Mouse (Mus musculus) heart, embryonic 16.5 days (tissue): ENCODE measurements at regions not wholly inside any gene's neighbourhood (a gene's known extent, or its start where the extent isn't known, plus 50 kb on each side); places are given as distances from the start of the nearest gene placed in this dataset.

Source experiments
- ATAC-seq: fragments of 200-750 bp; cut with Nextera tagmentation; replicated peaks from 2 replicates; pipeline ENCODE4 v1.8.0; 2017; ENCODE audit warnings: moderate number of reproducible peaks; ENCODE audit not compliant: insufficient read depth, low FRiP score; ENCODE audit errors: extremely low read depth
- H3K27ac ChIP-seq: fragments of 300-500 bp; sonication (generic); 2 replicates; pipeline ENCODE4 v1.5.1; 2014; ENCODE audit warnings: mild to moderate bottlenecking, low read length, control low read depth, moderate library complexity
- H3K27me3 ChIP-seq: fragments of 300-500 bp; sonication (generic); 2 replicates; pipeline ENCODE4 v1.6.1; 2014; ENCODE audit warnings: low read length, mixed read lengths; ENCODE audit not compliant: control insufficient read depth, insufficient read depth
- H3K36me3 ChIP-seq: fragments of 300-500 bp; sonication (generic); 2 replicates; pipeline ENCODE4 v1.6.1; 2014; ENCODE audit not compliant: control insufficient read depth, insufficient read depth
- H3K4me1 ChIP-seq: fragments of 300-500 bp; sonication (generic); 2 replicates; pipeline ENCODE4 v1.6.1; 2014; ENCODE audit warnings: low read length, mixed read lengths; ENCODE audit not compliant: control insufficient read depth, insufficient read depth
- H3K4me2 ChIP-seq: fragments of 300-500 bp; sonication (generic); 2 replicates; pipeline ENCODE4 v1.6.1; 2014; ENCODE audit warnings: low read depth, mild to moderate bottlenecking, control low read depth, low read length
- H3K4me3 ChIP-seq: fragments of 300-500 bp; sonication (generic); 2 replicates; pipeline ENCODE4 v1.5.1; 2014; ENCODE audit warnings: mild to moderate bottlenecking, control low read depth, low read length
- H3K9ac ChIP-seq: fragments of 300-500 bp; sonication (generic); 2 replicates; pipeline ENCODE4 v1.6.1; 2014; ENCODE audit warnings: low read length, control low read depth
- H3K9me3 ChIP-seq: fragments of 300-500 bp; sonication (generic); replicated peaks from 2 replicates; pipeline ENCODE4 v1.6.1; 2016; ENCODE audit warnings: low read length; ENCODE audit not compliant: control insufficient read depth
- WGBS: fragments of 180-500 bp; shearing (Covaris S2); extraction: QIAGEN DNeasy Blood & Tissue Kit; methylation state at CpG from one replicate; pipeline ENCODE4 v1.1.7; 2014; 5-methylcytosine and 5-hydroxymethylcytosine counted together

DNA sequence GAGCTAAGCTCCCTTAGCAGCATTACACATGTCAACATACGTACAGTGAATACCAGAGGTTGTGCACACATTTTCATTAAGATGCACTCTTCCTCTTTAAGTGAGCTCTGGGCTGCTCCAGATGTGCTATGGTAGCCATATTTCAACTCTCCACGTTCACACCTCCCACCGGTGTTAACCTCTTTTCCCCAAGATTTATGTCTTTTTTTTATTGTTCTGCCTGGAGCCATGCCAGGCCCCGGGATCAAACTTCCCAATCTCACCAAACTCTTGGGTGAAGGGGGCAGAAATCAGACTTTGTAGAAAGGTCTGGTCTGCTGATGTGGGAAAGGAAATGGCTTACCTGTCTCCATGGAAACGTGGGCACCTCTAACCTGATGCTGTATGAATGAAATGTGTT, 754.0 kb upstream of the Sox9 start:
- Histone ChIP-seq H3K4me2 (no peak overlapping the region), H3K36me3 (no peaks in the 10 kb centered on the region), H3K27me3 (no peaks in the 10 kb centered on the region), H3K4me3 (no peak overlapping the region), H3K9me3 (no peaks in the 10 kb centered on the region; the same call in 1 of the 2 replicates), H3K27ac (no peak overlapping the region), H3K4me1 (no peaks in the 10 kb centered on the region), H3K9ac (no peak overlapping the region)
- 77% methylated on average over 5 of the region's 5 CpGs for WGBS
- ATAC-seq: no peak

DNA sequence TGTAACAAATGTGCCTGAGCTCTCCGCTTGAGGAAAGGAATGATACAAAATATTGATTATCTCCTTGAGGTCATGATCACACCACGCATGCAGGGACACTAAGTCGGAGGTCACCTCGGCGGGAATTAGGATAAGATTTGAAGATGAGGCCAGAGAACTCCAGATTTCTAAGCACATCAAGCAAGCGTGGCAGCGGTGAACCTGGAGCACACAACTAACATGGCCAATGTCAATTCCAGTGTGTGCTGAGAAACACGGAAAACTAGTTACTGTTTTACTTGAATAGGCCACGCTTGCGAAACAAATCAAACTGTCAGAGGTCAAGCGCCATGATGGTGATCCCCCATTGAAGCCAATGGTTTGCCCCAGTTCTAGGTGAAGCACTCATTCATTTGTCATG, 743.3 kb upstream of the Sox9 start:
- ATAC-seq: no peak
- H3K4me2 ChIP-seq: no peak overlapping the region
- H3K9ac ChIP-seq: no peak overlapping the region
- no peaks in the 10 kb centered on the region for H3K27me3 ChIP-seq
- no peak overlapping the region for H3K27ac ChIP-seq
- H3K36me3 ChIP-seq: no peaks in the 10 kb centered on the region
- no peaks in the 10 kb centered on the region for H3K4me1 ChIP-seq
- no peak overlapping the region for H3K4me3 ChIP-seq
- 93% methylated on average over 11 of the region's 11 CpGs for WGBS
- H3K9me3 ChIP-seq: no peaks in the 10 kb centered on the region

- WGBS: 49% methylated on average over 5 of the region's 5 CpGs
- Histone ChIP-seq H3K27ac (no peak overlapping the region), H3K36me3 (no peaks in the 10 kb centered on the region), H3K4me1 (no peaks in the 10 kb centered on the region), H3K27me3 (no peaks in the 10 kb centered on the region), H3K9ac (no peak overlapping the region), H3K4me2 (no peak overlapping the region), H3K9me3 (no peaks in the 10 kb centered on the region), H3K4me3 (no peak overlapping the region)
- no peak for ATAC-seq
Measured at GRCm38 (mm10) chr11:112044455-112044854, 737.6 kb upstream of the Sox9 start.

DNA sequence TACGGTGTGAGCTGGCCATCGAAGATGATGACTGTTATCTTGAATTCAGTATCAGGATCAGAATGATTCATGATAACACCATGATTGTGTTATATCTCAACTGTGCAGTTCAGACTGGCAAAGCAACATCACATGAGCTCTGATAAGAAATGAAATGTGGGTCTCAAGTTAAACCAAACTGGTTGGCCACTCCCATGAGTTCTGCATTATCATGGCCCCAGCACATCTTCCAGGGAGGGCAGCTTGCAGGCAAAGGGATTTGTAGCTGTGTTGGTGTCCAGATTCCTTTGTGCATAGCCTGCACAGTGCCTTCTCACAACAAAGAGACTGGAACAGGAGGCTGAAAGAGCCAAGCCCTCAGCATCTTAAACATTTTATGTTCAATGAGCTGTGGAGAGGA, 736.7 kb upstream of the Sox9 start:
- no peaks in the 10 kb centered on the region for H3K4me1 ChIP-seq
- no peak overlapping the region for H3K27ac ChIP-seq
- 79% methylated on average over 2 of the region's 2 CpGs for WGBS
- H3K4me3 ChIP-seq: no peak overlapping the region
- H3K27me3 ChIP-seq: no peaks in the 10 kb centered on the region
- H3K4me2 ChIP-seq: no peak overlapping the region
- H3K9me3 ChIP-seq: no peaks in the 10 kb centered on the region
- ATAC-seq: no peak
- no peak overlapping the region for H3K9ac ChIP-seq
- no peaks in the 10 kb centered on the region for H3K36me3 ChIP-seq

- Histone ChIP-seq H3K9me3 (no peaks in the 10 kb centered on the region), H3K4me1 (no peaks in the 10 kb centered on the region), H3K27ac (no peak overlapping the region), H3K27me3 (no peaks in the 10 kb centered on the region), H3K4me2 (no peak overlapping the region), H3K9ac (no peak overlapping the region), H3K36me3 (no peaks in the 10 kb centered on the region), H3K4me3 (no peak overlapping the region)
- no peak for ATAC-seq
- whole genome bisulfite sequencing: 51% methylated on average over 7 of the region's 7 CpGs
Measured at GRCm38 (mm10) chr11:112050362-112050761, 731.7 kb upstream of the Sox9 start.

DNA sequence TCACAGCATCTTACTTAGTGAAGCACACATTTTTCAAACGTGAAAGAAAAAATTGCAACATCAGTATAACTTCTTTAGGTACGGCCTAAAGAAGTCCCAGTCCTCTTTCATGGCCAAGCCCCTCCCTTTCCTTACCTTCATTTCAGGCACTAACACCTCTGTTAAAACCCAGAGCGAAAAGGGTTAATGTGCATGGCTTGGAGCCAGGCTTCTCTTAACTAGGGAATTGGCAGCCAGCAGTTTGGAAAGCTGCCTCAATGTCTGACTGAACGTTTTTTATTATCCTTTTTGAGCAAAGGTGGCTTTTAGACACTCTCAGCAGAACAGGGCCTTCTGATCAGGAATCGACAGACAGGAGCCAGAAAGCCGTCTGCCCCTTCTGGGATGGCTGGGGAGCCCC, 726.4 kb upstream of the Sox9 start:
- 47% methylated on average over 6 of the region's 6 CpGs for WGBS
- Histone ChIP-seq H3K4me3 (no peak overlapping the region), H3K27ac (no peak overlapping the region), H3K4me1 (no peaks in the 10 kb centered on the region), H3K27me3 (no peaks in the 10 kb centered on the region), H3K4me2 (no peak overlapping the region), H3K9ac (no peak overlapping the region), H3K36me3 (no peaks in the 10 kb centered on the region), H3K9me3 (no peaks in the 10 kb centered on the region)
- no peak for ATAC-seq

- no peak overlapping the region for H3K4me2 ChIP-seq
- H3K4me3 ChIP-seq: no peak overlapping the region
- H3K36me3 ChIP-seq: no peaks in the 10 kb centered on the region
- no peaks in the 10 kb centered on the region for H3K27me3 ChIP-seq
- WGBS: 70% methylated on average over 3 of the region's 3 CpGs
- H3K4me1 ChIP-seq: no peaks in the 10 kb centered on the region
- no peak overlapping the region for H3K27ac ChIP-seq
- no peak overlapping the region for H3K9ac ChIP-seq
- peaks cover 4% of the 10 kb centered on the region; the same call in 1 of the 2 replicates for H3K9me3 ChIP-seq
- no peak for ATAC-seq
Measured at GRCm38 (mm10) chr11:112067176-112067575, 714.8 kb upstream of the Sox9 start.

- no peak overlapping the region for H3K27ac ChIP-seq
- H3K27me3 ChIP-seq: no peaks in the 10 kb centered on the region
- no peaks in the 10 kb centered on the region for H3K36me3 ChIP-seq
- no peak overlapping the region for H3K9ac ChIP-seq
- no peak overlapping the region for H3K4me3 ChIP-seq
- H3K9me3 ChIP-seq: peaks cover 4% of the 10 kb centered on the region; the same call in 1 of the 2 replicates
- ATAC-seq: no peak
- no peak overlapping the region for H3K4me2 ChIP-seq
- no peaks in the 10 kb centered on the region for H3K4me1 ChIP-seq
- 76% methylated on average over 4 of the region's 4 CpGs for WGBS
Measured at GRCm38 (mm10) chr11:112068821-112069220, 713.2 kb upstream of the Sox9 start.

- Histone ChIP-seq H3K4me3 (no peak overlapping the region), H3K36me3 (no peaks in the 10 kb centered on the region), H3K27me3 (no peaks in the 10 kb centered on the region), H3K4me1 (no peaks in the 10 kb centered on the region), H3K4me2 (no peak overlapping the region), H3K27ac (no peak overlapping the region), H3K9ac (no peak overlapping the region), H3K9me3 (peaks cover 4% of the 10 kb centered on the region; the same call in 1 of the 2 replicates)
- 59% methylated on average over 7 of the region's 7 CpGs for WGBS
- ATAC-seq: no peak
Measured at GRCm38 (mm10) chr11:112071571-112071970, 710.5 kb upstream of the Sox9 start.

GRCm38 (mm10) chr11:112081386-112081785, 700.6 kb upstream of the Sox9 start:
- no peak for ATAC-seq
- WGBS: 73% methylated on average over 4 of the region's 4 CpGs

More at GRCm38 (mm10) chr11:112081386-112081785, 700.6 kb upstream of the Sox9 start:
- Histone ChIP-seq H3K4me1 (no peaks in the 10 kb centered on the region), H3K4me2 (no peak overlapping the region), H3K27me3 (no peaks in the 10 kb centered on the region), H3K9ac (no peak overlapping the region), H3K9me3 (no peaks in the 10 kb centered on the region), H3K4me3 (no peak overlapping the region), H3K27ac (no peak overlapping the region), H3K36me3 (no peaks in the 10 kb centered on the region)
